Mouse (Mus musculus) MEL (cell line): Measurements from ENCODE around the gene Rtl8b. TPM values are rescaled to one million over a fixed set of nuclear protein-coding genes. Genes with fewer than 3 reads are reported as not detected.

ENCODE experiments used
- DNase-seq: peaks from one replicate; pipeline ENCODE4 v3.0.0; 2011; ENCODE audit warnings: low read depth, low spot score
- H3K27ac ChIP-seq: 2 replicates; pipeline ENCODE4 v1.5.1; 2012; ENCODE audit warnings: low read depth, mild to moderate bottlenecking, control low read depth, low read length, moderate library complexity; ENCODE audit not compliant: control insufficient read depth
- H3K27me3 ChIP-seq, 2 experiments: fragments of 150-350 bp in 1 of 2; sonication (generic) in 1 of 2; 2 replicates each; pipeline ENCODE4 v1.6.1; 2012; ENCODE audit warnings: low read length in 2 of 2, mild to moderate bottlenecking in 2 of 2, improper control_type of control experiment in 1 of 2, moderate library complexity in 1 of 2; ENCODE audit not compliant: insufficient read depth in 2 of 2, control insufficient read depth in 1 of 2
- H3K36me3 ChIP-seq, 2 experiments: 2 replicates each; pipeline ENCODE4 v1.6.1; 2012 to 2014; ENCODE audit warnings: low read length in 2 of 2, improper control_type of control experiment in 1 of 2, inconsistent platforms in 1 of 2, mild to moderate bottlenecking in 1 of 2; ENCODE audit not compliant: insufficient read depth in 2 of 2, control insufficient read depth in 1 of 2
- H3K4me1 ChIP-seq, 2 experiments: fragments of 150-350 bp in 1 of 2; sonication (generic) in 1 of 2; 2 replicates each; pipeline ENCODE4 v1.6.1; 2012; ENCODE audit warnings: low read length in 2 of 2, improper control_type of control experiment in 1 of 2, mild to moderate bottlenecking in 1 of 2; ENCODE audit not compliant: insufficient read depth in 2 of 2, control insufficient read depth in 1 of 2
- H3K4me3 ChIP-seq, 2 experiments: fragments of 150-350 bp in 1 of 2; sonication (generic) in 1 of 2; 2 replicates each; pipeline ENCODE4 v1.5.1; 2012; ENCODE audit warnings: low read depth in 2 of 2, low read length in 2 of 2, mild to moderate bottlenecking in 2 of 2, moderate library complexity in 2 of 2, control low read depth in 1 of 2, improper control_type of control experiment in 1 of 2; ENCODE audit not compliant: control insufficient read depth in 1 of 2, insufficient read depth in 1 of 2
- H3K79me2 ChIP-seq: 2 replicates; pipeline ENCODE4 v1.6.1; 2012; ENCODE audit warnings: mild to moderate bottlenecking, low read length, moderate library complexity; ENCODE audit not compliant: control insufficient read depth, poor library complexity, insufficient read depth
- H3K9ac ChIP-seq: 2 replicates; pipeline ENCODE4 v1.6.1; 2012; ENCODE audit warnings: low read depth, mild to moderate bottlenecking, control low read depth, low read length, moderate library complexity; ENCODE audit not compliant: control insufficient read depth, poor library complexity, severe bottlenecking
- H3K9me3 ChIP-seq: fragments of 150-350 bp; sonication (generic); replicated peaks from 2 replicates; pipeline ENCODE4 v1.6.1; 2012; ENCODE audit warnings: mild to moderate bottlenecking, low read length, improper control_type of control experiment, moderate library complexity; ENCODE audit not compliant: insufficient read depth
- BHLHE40 ChIP-seq: IDR thresholded peaks from 2 replicates; pipeline ENCODE4 v1.6.1; 2012; ENCODE audit warnings: low read depth, mild to moderate bottlenecking, inconsistent platforms, low read length, improper control_type of control experiment, borderline replicate concordance
- CHD1 ChIP-seq: IDR thresholded peaks from 2 replicates; pipeline ENCODE4 v1.6.1; 2012; ENCODE audit warnings: low read depth, mild to moderate bottlenecking, inconsistent platforms, low read length, improper control_type of control experiment
- CTCF ChIP-seq, 3 experiments: IDR thresholded peaks in 2 of 3; conservative IDR thresholded peaks in 1 of 3; 2 replicates each; pipeline ENCODE4 v1.5.1; 2011 to 2012; ENCODE audit warnings: low read length in 3 of 3, low read depth in 2 of 3, mild to moderate bottlenecking in 2 of 3, improper control_type of control experiment in 1 of 3, inconsistent platforms in 1 of 3, mixed read lengths in 1 of 3, moderate library complexity in 1 of 3; ENCODE audit not compliant: control insufficient read depth in 1 of 3, insufficient read depth in 1 of 3, poor library complexity in 1 of 3, severe bottlenecking in 1 of 3
- ELF1 ChIP-seq: IDR thresholded peaks from 2 replicates; pipeline ENCODE4 v1.6.1; 2014; ENCODE audit warnings: low read depth, mild to moderate bottlenecking, inconsistent platforms, low read length, improper control_type of control experiment, moderate library complexity
- EP300 ChIP-seq, 2 experiments: IDR thresholded peaks; 2 replicates each; pipeline ENCODE4 v1.6.1; 2011; ENCODE audit warnings: improper control_type of control experiment in 2 of 2, low read length in 2 of 2, low read depth in 1 of 2, mild to moderate bottlenecking in 1 of 2
- GABPA ChIP-seq: IDR thresholded peaks from 2 replicates; pipeline ENCODE4 v1.6.1; 2012; ENCODE audit warnings: low read depth, mild to moderate bottlenecking, inconsistent platforms, low read length, improper control_type of control experiment, moderate library complexity
- GATA1 ChIP-seq: IDR thresholded peaks from 2 replicates; pipeline ENCODE4 v1.6.1; 2011; ENCODE audit warnings: low read depth, low read length, improper control_type of control experiment
- HCFC1 ChIP-seq: IDR thresholded peaks from 2 replicates; pipeline ENCODE4 v1.6.1; 2012; ENCODE audit warnings: low read depth, mild to moderate bottlenecking, inconsistent platforms, low read length, improper control_type of control experiment, moderate library complexity
- JUND ChIP-seq: IDR thresholded peaks from 2 replicates; pipeline ENCODE4 v1.6.1; 2011; ENCODE audit warnings: low read depth, mild to moderate bottlenecking, improper control_type of control experiment, low read length
- MAX ChIP-seq: IDR thresholded peaks from 2 replicates; pipeline ENCODE4 v1.6.1; 2011; ENCODE audit warnings: low read length, improper control_type of control experiment
- MAZ ChIP-seq: IDR thresholded peaks from 2 replicates; pipeline ENCODE4 v1.6.1; 2012; ENCODE audit warnings: low read depth, mild to moderate bottlenecking, inconsistent platforms, low read length, improper control_type of control experiment
- MXI1 ChIP-seq: IDR thresholded peaks from 2 replicates; pipeline ENCODE4 v1.6.1; 2011; ENCODE audit warnings: mild to moderate bottlenecking, low read depth, low read length, improper control_type of control experiment
- MYB ChIP-seq: IDR thresholded peaks from 2 replicates; pipeline ENCODE4 v1.6.1; 2011; ENCODE audit warnings: mild to moderate bottlenecking, low read depth, low read length, improper control_type of control experiment
- MYC ChIP-seq: IDR thresholded peaks from 2 replicates; pipeline ENCODE4 v1.6.1; 2011; ENCODE audit warnings: low read depth, mild to moderate bottlenecking, low read length, improper control_type of control experiment, moderate library complexity
- NELFE ChIP-seq: IDR thresholded peaks from 2 replicates; pipeline ENCODE4 v1.6.1; 2011; ENCODE audit warnings: low read depth, low read length, improper control_type of control experiment
- POLR2A ChIP-seq, 2 experiments: IDR thresholded peaks; 2 replicates each; pipeline ENCODE4 v1.6.1; 2011 to 2012; ENCODE audit warnings: low read length in 2 of 2, mild to moderate bottlenecking in 2 of 2, control low read depth in 1 of 2, improper control_type of control experiment in 1 of 2, low read depth in 1 of 2, moderate library complexity in 1 of 2; ENCODE audit not compliant: control insufficient read depth in 1 of 2, insufficient read depth in 1 of 2, poor library complexity in 1 of 2
- POLR2AphosphoS2 ChIP-seq: IDR thresholded peaks from 2 replicates; pipeline ENCODE4 v1.6.1; 2011; ENCODE audit warnings: low read length, improper control_type of control experiment
- POLR2AphosphoS5 ChIP-seq: IDR thresholded peaks from 2 replicates; pipeline ENCODE4 v1.6.1; 2012; ENCODE audit warnings: low read depth, borderline replicate concordance, mild to moderate bottlenecking, inconsistent platforms, low read length, moderate library complexity, mixed read lengths
- RAD21 ChIP-seq: IDR thresholded peaks from 2 replicates; pipeline ENCODE4 v1.6.1; 2011; ENCODE audit warnings: mild to moderate bottlenecking, low read depth, low read length, improper control_type of control experiment
- RCOR1 ChIP-seq: IDR thresholded peaks from 2 replicates; pipeline ENCODE4 v1.6.1; 2012; ENCODE audit warnings: low read depth, mild to moderate bottlenecking, inconsistent platforms, low read length, improper control_type of control experiment
- SIN3A ChIP-seq: IDR thresholded peaks from 2 replicates; pipeline ENCODE4 v1.6.1; 2012; ENCODE audit warnings: low read length, improper control_type of control experiment, inconsistent platforms
- TAL1 ChIP-seq: IDR thresholded peaks from 2 replicates; pipeline ENCODE4 v1.6.1; 2012; ENCODE audit warnings: mild to moderate bottlenecking, inconsistent platforms, low read length, moderate library complexity, mixed read lengths
- USF1 ChIP-seq: IDR thresholded peaks from 2 replicates; pipeline ENCODE4 v1.6.1; 2014; ENCODE audit warnings: low read depth, mild to moderate bottlenecking, inconsistent platforms, low read length, improper control_type of control experiment, moderate library complexity
- USF2 ChIP-seq, 2 experiments: IDR thresholded peaks; 2 replicates each; pipeline ENCODE4 v1.6.1; 2011 to 2012; ENCODE audit warnings: improper control_type of control experiment in 2 of 2, low read length in 2 of 2, borderline replicate concordance in 1 of 2, inconsistent platforms in 1 of 2, low read depth in 1 of 2, mild to moderate bottlenecking in 1 of 2; ENCODE audit not compliant: insufficient read depth in 1 of 2
- ZKSCAN1 ChIP-seq: IDR thresholded peaks from 2 replicates; pipeline ENCODE4 v1.6.1; 2012; ENCODE audit warnings: low read depth, mild to moderate bottlenecking, inconsistent platforms, low read length, improper control_type of control experiment, moderate library complexity
- ZMIZ1 ChIP-seq: IDR thresholded peaks from 2 replicates; pipeline ENCODE4 v1.6.1; 2012; ENCODE audit warnings: low read depth, mild to moderate bottlenecking, inconsistent platforms, low read length, improper control_type of control experiment, moderate library complexity
- polyA plus RNA-seq, 2 experiments: library from polyadenylated mRNA; stranded (reverse) in 1 of 2; unstranded in 1 of 2; fragments of >175 nt in 1 of 2; fragments of >200 nt in 1 of 2; gene quantifications; 2 replicates each; pipeline versions ENCODE4 v1.2.1 to v1.2.4; 2012; ENCODE audit warnings: low replicate concordance in 2 of 2, low read depth in 1 of 2; ENCODE audit not compliant: insufficient read length in 2 of 2, insufficient read depth in 1 of 2, missing spikeins in 1 of 2
- total RNA-seq: library from RNA; depleted of rRNA; stranded (reverse); fragments of 300-350 nt; gene quantifications from 2 replicates; pipeline ENCODE4 v1.2.3, GENCODE M21; 2012

Rtl8b gene
- total and polyA plus RNA-seq, 3 experiments = not detected

- no peaks in the 10 kb centered on the region for H3K79me2 ChIP-seq
- no peaks in the 10 kb centered on the region for H3K4me1 ChIP-seq
- H3K9ac ChIP-seq = no peak overlapping the region
- no peak for DNase-seq
- no peaks in the 10 kb centered on the region for H3K27me3 ChIP-seq
- H3K27ac ChIP-seq = no peak overlapping the region
- no peaks in the 10 kb centered on the region for H3K9me3 ChIP-seq
- H3K4me3 ChIP-seq = no peak overlapping the region
- no peak for TF ChIP-seq TAL1
- TF ChIP-seq RCOR1 = no peak
- no peak for TF ChIP-seq MAZ
- no peak for TF ChIP-seq POLR2AphosphoS2
- TF ChIP-seq USF1 = no peak
- TF ChIP-seq ZMIZ1 = no peak
- TF ChIP-seq RAD21 = no peak
- TF ChIP-seq CTCF (IDR thresholded peaks at IDR 0.05 in 2 of 3, conservative IDR thresholded peaks at IDR 0.05 in 1 of 3; ENCODE audit: control insufficient read depth in 1 of 3, insufficient read depth in 1 of 3, low read depth in 2 of 3, low read length in 3 of 3, poor library complexity in 1 of 3, severe bottlenecking in 1 of 3) = no peak
- TF ChIP-seq POLR2A (IDR thresholded peaks at IDR 0.05; ENCODE audit: control insufficient read depth in 1 of 2, insufficient read depth in 1 of 2, low read depth in 1 of 2, low read length in 2 of 2, poor library complexity in 1 of 2) = no peak
- TF ChIP-seq HCFC1 = no peak
- no peak for TF ChIP-seq ELF1
- no peak for TF ChIP-seq SIN3A
- no peak for TF ChIP-seq MAX
- no peak for TF ChIP-seq GATA1
- TF ChIP-seq MYC = no peak
- TF ChIP-seq GABPA = no peak
- TF ChIP-seq ZKSCAN1 = no peak
- no peak for TF ChIP-seq JUND
- no peak for TF ChIP-seq EP300 (IDR thresholded peaks at IDR 0.05; ENCODE audit: low read depth in 1 of 2, low read length in 2 of 2)
- no peaks in the 10 kb centered on the region for H3K36me3 ChIP-seq
These were observed 32.5 kb upstream of the Rtl8b start for GRCm38 (mm10) chrX:53702673-53703072.

- no peak for TF ChIP-seq POLR2AphosphoS5
- no peak for TF ChIP-seq NELFE
- TF ChIP-seq MXI1 = no peak
- no peak for TF ChIP-seq POLR2AphosphoS2
- TF ChIP-seq RCOR1 = no peak
- no peak for TF ChIP-seq MAZ
- no peak for TF ChIP-seq HCFC1
- TF ChIP-seq USF1 = no peak
- TF ChIP-seq CHD1 = no peak
- TF ChIP-seq MYB = no peak
- no peak for TF ChIP-seq USF2 (IDR thresholded peaks at IDR 0.05; ENCODE audit: borderline replicate concordance in 1 of 2, insufficient read depth in 1 of 2, low read depth in 1 of 2, low read length in 2 of 2)
- TF ChIP-seq CTCF (IDR thresholded peaks at IDR 0.05 in 2 of 3, conservative IDR thresholded peaks at IDR 0.05 in 1 of 3; ENCODE audit: control insufficient read depth in 1 of 3, insufficient read depth in 1 of 3, low read depth in 2 of 3, low read length in 3 of 3, poor library complexity in 1 of 3, severe bottlenecking in 1 of 3) = no peak
- TF ChIP-seq SIN3A = no peak
- TF ChIP-seq ELF1 = no peak
- TF ChIP-seq BHLHE40 = no peak
- TF ChIP-seq MAX = no peak
These were observed 29.0 kb upstream of the Rtl8b start for GRCm38 (mm10) chrX:53699225-53699624.

More at GRCm38 (mm10) chrX:53699225-53699624, 29.0 kb upstream of the Rtl8b start:
- no peak overlapping the region for H3K4me3 ChIP-seq
- H3K79me2 ChIP-seq = no peaks in the 10 kb centered on the region
- H3K27ac ChIP-seq = no peak overlapping the region
- DNase-seq = no peak
- H3K36me3 ChIP-seq = no peaks in the 10 kb centered on the region
- no peaks in the 10 kb centered on the region for H3K4me1 ChIP-seq
- H3K9ac ChIP-seq = no peak overlapping the region
- no peaks in the 10 kb centered on the region for H3K9me3 ChIP-seq
- no peaks in the 10 kb centered on the region for H3K27me3 ChIP-seq
